Mouse (Mus musculus): Measurements from ENCODE around the gene Foxn3. TPM values are rescaled to one million over a fixed set of nuclear protein-coding genes. Genes with fewer than 3 reads are reported as not detected.

Gene Foxn3
- total RNA-seq (2023), result 43.1 and 62.2 TPM in 2 replicates

DNA sequence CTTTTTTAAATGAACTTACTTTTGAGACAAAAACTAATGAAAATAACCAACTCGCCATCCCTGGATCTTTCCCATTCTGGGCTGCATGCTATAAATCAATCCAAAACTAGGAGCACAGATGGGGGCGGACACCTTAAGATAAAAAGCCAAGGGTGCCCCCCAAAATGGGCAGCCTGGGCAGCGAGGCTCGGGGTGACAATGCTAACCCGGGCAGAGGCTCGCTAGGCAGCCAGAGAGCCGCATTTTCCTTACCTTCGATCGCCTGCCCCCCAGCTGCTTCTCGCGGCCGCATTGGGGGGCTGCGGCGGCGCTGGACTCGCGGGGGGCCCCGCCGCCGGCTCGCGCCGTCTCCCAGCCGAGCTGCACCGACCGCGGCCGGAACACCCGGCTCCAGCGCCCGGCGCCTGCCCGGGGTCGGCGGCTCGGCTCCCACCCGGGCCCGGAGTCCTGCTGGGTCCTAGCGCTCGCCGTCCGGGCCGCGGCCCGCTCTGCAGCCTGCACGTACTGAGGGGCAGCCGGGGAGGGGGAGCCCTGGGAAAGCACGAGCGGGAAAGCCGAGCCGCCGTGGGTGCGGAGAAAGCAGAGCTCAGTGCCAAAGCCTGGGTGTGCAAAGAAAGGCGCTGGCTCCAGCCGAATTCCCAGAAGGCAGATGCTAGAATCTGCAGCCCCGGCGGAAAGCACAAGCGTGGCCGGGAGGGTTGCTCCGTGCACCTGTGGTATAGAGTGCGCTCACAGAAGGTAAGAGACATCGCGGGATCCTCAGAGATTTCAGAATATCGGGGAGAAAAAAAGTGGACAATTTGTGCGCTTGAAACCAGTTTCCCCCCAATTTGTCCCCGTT, at the start of gene Foxn3:
Gene Foxn3, minus strand, starts transcription at position 364 of the 841 bp plus-strand sequence.

